Mouse (Mus musculus) MEL (cell line): Measurements from ENCODE around the gene 3110082I17Rik. TPM values are rescaled to one million over a fixed set of nuclear protein-coding genes. Genes with fewer than 3 reads are reported as not detected.

Experiments
- DNase-seq: peaks from one replicate; pipeline ENCODE4 v3.0.0; 2011; ENCODE audit warnings: low read depth, low spot score
- H3K27ac ChIP-seq: 2 replicates; pipeline ENCODE4 v1.5.1; 2012; ENCODE audit warnings: low read depth, mild to moderate bottlenecking, control low read depth, low read length, moderate library complexity; ENCODE audit not compliant: control insufficient read depth
- H3K27me3 ChIP-seq, 2 experiments: fragments of 150-350 bp in 1 of 2; sonication (generic) in 1 of 2; 2 replicates each; pipeline ENCODE4 v1.6.1; 2012; ENCODE audit warnings: low read length in 2 of 2, mild to moderate bottlenecking in 2 of 2, improper control_type of control experiment in 1 of 2, moderate library complexity in 1 of 2; ENCODE audit not compliant: insufficient read depth in 2 of 2, control insufficient read depth in 1 of 2
- H3K36me3 ChIP-seq, 2 experiments: 2 replicates each; pipeline ENCODE4 v1.6.1; 2012 to 2014; ENCODE audit warnings: low read length in 2 of 2, improper control_type of control experiment in 1 of 2, inconsistent platforms in 1 of 2, mild to moderate bottlenecking in 1 of 2; ENCODE audit not compliant: insufficient read depth in 2 of 2, control insufficient read depth in 1 of 2
- H3K4me1 ChIP-seq, 2 experiments: fragments of 150-350 bp in 1 of 2; sonication (generic) in 1 of 2; 2 replicates each; pipeline ENCODE4 v1.6.1; 2012; ENCODE audit warnings: low read length in 2 of 2, improper control_type of control experiment in 1 of 2, mild to moderate bottlenecking in 1 of 2; ENCODE audit not compliant: insufficient read depth in 2 of 2, control insufficient read depth in 1 of 2
- H3K4me3 ChIP-seq, 2 experiments: fragments of 150-350 bp in 1 of 2; sonication (generic) in 1 of 2; 2 replicates each; pipeline ENCODE4 v1.5.1; 2012; ENCODE audit warnings: low read depth in 2 of 2, low read length in 2 of 2, mild to moderate bottlenecking in 2 of 2, moderate library complexity in 2 of 2, control low read depth in 1 of 2, improper control_type of control experiment in 1 of 2; ENCODE audit not compliant: control insufficient read depth in 1 of 2, insufficient read depth in 1 of 2
- H3K79me2 ChIP-seq: 2 replicates; pipeline ENCODE4 v1.6.1; 2012; ENCODE audit warnings: mild to moderate bottlenecking, low read length, moderate library complexity; ENCODE audit not compliant: control insufficient read depth, poor library complexity, insufficient read depth
- H3K9ac ChIP-seq: 2 replicates; pipeline ENCODE4 v1.6.1; 2012; ENCODE audit warnings: low read depth, mild to moderate bottlenecking, control low read depth, low read length, moderate library complexity; ENCODE audit not compliant: control insufficient read depth, poor library complexity, severe bottlenecking
- H3K9me3 ChIP-seq: fragments of 150-350 bp; sonication (generic); replicated peaks from 2 replicates; pipeline ENCODE4 v1.6.1; 2012; ENCODE audit warnings: mild to moderate bottlenecking, low read length, improper control_type of control experiment, moderate library complexity; ENCODE audit not compliant: insufficient read depth
- BHLHE40 ChIP-seq: IDR thresholded peaks from 2 replicates; pipeline ENCODE4 v1.6.1; 2012; ENCODE audit warnings: low read depth, mild to moderate bottlenecking, inconsistent platforms, low read length, improper control_type of control experiment, borderline replicate concordance
- CTCF ChIP-seq, 3 experiments: IDR thresholded peaks in 2 of 3; conservative IDR thresholded peaks in 1 of 3; 2 replicates each; pipeline ENCODE4 v1.5.1; 2011 to 2012; ENCODE audit warnings: low read length in 3 of 3, low read depth in 2 of 3, mild to moderate bottlenecking in 2 of 3, improper control_type of control experiment in 1 of 3, inconsistent platforms in 1 of 3, mixed read lengths in 1 of 3, moderate library complexity in 1 of 3; ENCODE audit not compliant: control insufficient read depth in 1 of 3, insufficient read depth in 1 of 3, poor library complexity in 1 of 3, severe bottlenecking in 1 of 3
- E2F4 ChIP-seq: IDR thresholded peaks from 2 replicates; pipeline ENCODE4 v1.6.1; 2011; ENCODE audit warnings: low read depth, low read length, improper control_type of control experiment, borderline replicate concordance
- EP300 ChIP-seq, 2 experiments: IDR thresholded peaks; 2 replicates each; pipeline ENCODE4 v1.6.1; 2011; ENCODE audit warnings: improper control_type of control experiment in 2 of 2, low read length in 2 of 2, low read depth in 1 of 2, mild to moderate bottlenecking in 1 of 2
- ETS1 ChIP-seq: IDR thresholded peaks from 2 replicates; pipeline ENCODE4 v1.6.1; 2012; ENCODE audit warnings: low read depth, mild to moderate bottlenecking, inconsistent platforms, low read length, improper control_type of control experiment, moderate library complexity
- GABPA ChIP-seq: IDR thresholded peaks from 2 replicates; pipeline ENCODE4 v1.6.1; 2012; ENCODE audit warnings: low read depth, mild to moderate bottlenecking, inconsistent platforms, low read length, improper control_type of control experiment, moderate library complexity
- GATA1 ChIP-seq: IDR thresholded peaks from 2 replicates; pipeline ENCODE4 v1.6.1; 2011; ENCODE audit warnings: low read depth, low read length, improper control_type of control experiment
- KAT2A ChIP-seq: conservative IDR thresholded peaks from 2 replicates; pipeline ENCODE4 v1.6.1; 2012; ENCODE audit warnings: low read depth, low read length, improper control_type of control experiment, inconsistent platforms
- MAX ChIP-seq: IDR thresholded peaks from 2 replicates; pipeline ENCODE4 v1.6.1; 2011; ENCODE audit warnings: low read length, improper control_type of control experiment
- MEF2A ChIP-seq: IDR thresholded peaks from 2 replicates; pipeline ENCODE4 v1.6.1; 2014; ENCODE audit warnings: low read depth, mild to moderate bottlenecking, inconsistent platforms, low read length, improper control_type of control experiment; ENCODE audit not compliant: poor library complexity, insufficient replicate concordance, severe bottlenecking; ENCODE audit errors: extremely low read depth
- MXI1 ChIP-seq: IDR thresholded peaks from 2 replicates; pipeline ENCODE4 v1.6.1; 2011; ENCODE audit warnings: mild to moderate bottlenecking, low read depth, low read length, improper control_type of control experiment
- NELFE ChIP-seq: IDR thresholded peaks from 2 replicates; pipeline ENCODE4 v1.6.1; 2011; ENCODE audit warnings: low read depth, low read length, improper control_type of control experiment
- NRF1 ChIP-seq: IDR thresholded peaks from 2 replicates; pipeline ENCODE4 v1.6.1; 2014; ENCODE audit warnings: low read depth, mild to moderate bottlenecking, inconsistent platforms, low read length, improper control_type of control experiment, moderate library complexity; ENCODE audit not compliant: poor library complexity, insufficient read depth, severe bottlenecking
- POLR2AphosphoS5 ChIP-seq: IDR thresholded peaks from 2 replicates; pipeline ENCODE4 v1.6.1; 2012; ENCODE audit warnings: low read depth, borderline replicate concordance, mild to moderate bottlenecking, inconsistent platforms, low read length, moderate library complexity, mixed read lengths
- RAD21 ChIP-seq: IDR thresholded peaks from 2 replicates; pipeline ENCODE4 v1.6.1; 2011; ENCODE audit warnings: mild to moderate bottlenecking, low read depth, low read length, improper control_type of control experiment
- TBP ChIP-seq: IDR thresholded peaks from 2 replicates; pipeline ENCODE4 v1.8.0; 2011; ENCODE audit warnings: low read depth, low read length, improper control_type of control experiment
- USF1 ChIP-seq: IDR thresholded peaks from 2 replicates; pipeline ENCODE4 v1.6.1; 2014; ENCODE audit warnings: low read depth, mild to moderate bottlenecking, inconsistent platforms, low read length, improper control_type of control experiment, moderate library complexity
- ZKSCAN1 ChIP-seq: IDR thresholded peaks from 2 replicates; pipeline ENCODE4 v1.6.1; 2012; ENCODE audit warnings: low read depth, mild to moderate bottlenecking, inconsistent platforms, low read length, improper control_type of control experiment, moderate library complexity
- ZMIZ1 ChIP-seq: IDR thresholded peaks from 2 replicates; pipeline ENCODE4 v1.6.1; 2012; ENCODE audit warnings: low read depth, mild to moderate bottlenecking, inconsistent platforms, low read length, improper control_type of control experiment, moderate library complexity
- ZNF384 ChIP-seq: IDR thresholded peaks from 2 replicates; pipeline ENCODE4 v1.6.1; 2012; ENCODE audit warnings: low read depth, mild to moderate bottlenecking, inconsistent platforms, low read length, improper control_type of control experiment
- polyA plus RNA-seq, 2 experiments: library from polyadenylated mRNA; stranded (reverse) in 1 of 2; unstranded in 1 of 2; fragments of >175 nt in 1 of 2; fragments of >200 nt in 1 of 2; gene quantifications; 2 replicates each; pipeline versions ENCODE4 v1.2.1 to v1.2.4; 2012; ENCODE audit warnings: low replicate concordance in 2 of 2, low read depth in 1 of 2; ENCODE audit not compliant: insufficient read length in 2 of 2, insufficient read depth in 1 of 2, missing spikeins in 1 of 2
- total RNA-seq: library from RNA; depleted of rRNA; stranded (reverse); fragments of 300-350 nt; gene quantifications from 2 replicates; pipeline ENCODE4 v1.2.3, GENCODE M21; 2012

3110082I17Rik gene
- total and polyA plus RNA-seq, 3 experiments, result 58.1 to 79.5 TPM; not detected in 1

DNA sequence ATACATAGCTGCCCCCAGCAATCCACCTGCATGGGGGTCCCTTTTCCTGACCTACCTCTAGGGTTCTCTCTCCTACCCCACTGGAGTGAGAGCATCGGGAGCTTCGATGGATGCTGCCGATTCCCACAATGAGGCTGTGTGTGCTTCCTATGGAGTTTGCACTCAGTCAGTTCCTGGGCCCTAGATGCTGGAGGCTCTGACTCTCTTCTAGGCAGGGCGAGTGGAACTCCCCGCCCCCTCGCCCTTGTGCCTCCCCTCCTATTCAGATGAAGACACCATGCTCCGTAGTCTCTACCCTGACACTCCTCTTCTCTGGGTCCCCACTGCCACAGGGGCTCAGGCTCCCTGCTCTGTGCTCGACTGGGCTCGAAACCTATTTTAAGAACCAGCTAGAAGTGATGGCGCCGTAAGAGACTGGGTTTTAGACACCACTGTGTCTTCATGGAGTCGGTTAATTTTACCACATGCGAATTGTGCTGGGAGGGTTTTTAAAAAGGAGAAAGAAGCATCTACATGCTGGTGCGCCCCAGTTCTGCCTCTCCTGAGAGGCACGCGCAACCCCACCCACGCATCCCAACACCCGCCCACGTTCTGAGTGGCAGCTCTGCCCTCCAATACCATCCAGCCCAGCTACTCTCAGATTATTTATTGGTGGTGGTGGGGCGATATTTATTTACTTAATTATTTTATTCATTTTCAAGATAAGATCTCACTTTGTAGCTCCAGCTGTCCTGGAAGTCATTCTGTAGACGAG is 142.4 kb downstream of the 3110082I17Rik start:
- no peak overlapping the region for H3K4me3 ChIP-seq
- DNase-seq, result no peak
- no peaks in the 10 kb centered on the region for H3K4me1 ChIP-seq
- H3K27me3 ChIP-seq, result no peaks in the 10 kb centered on the region
- H3K36me3 ChIP-seq, result no peaks in the 10 kb centered on the region
- H3K79me2 ChIP-seq, result peaks cover 2% of the 10 kb centered on the region; the same call in 1 of the 2 replicates
- H3K9ac ChIP-seq, result no peak overlapping the region
- TF ChIP-seq GATA1 (no peak), NELFE (no peak), NRF1 (no peak), ZMIZ1 (no peak), TBP (no peak), GABPA (no peak), KAT2A (no peak)
- H3K9me3 ChIP-seq, result no peaks in the 10 kb centered on the region
- no peak overlapping the region for H3K27ac ChIP-seq

DNA sequence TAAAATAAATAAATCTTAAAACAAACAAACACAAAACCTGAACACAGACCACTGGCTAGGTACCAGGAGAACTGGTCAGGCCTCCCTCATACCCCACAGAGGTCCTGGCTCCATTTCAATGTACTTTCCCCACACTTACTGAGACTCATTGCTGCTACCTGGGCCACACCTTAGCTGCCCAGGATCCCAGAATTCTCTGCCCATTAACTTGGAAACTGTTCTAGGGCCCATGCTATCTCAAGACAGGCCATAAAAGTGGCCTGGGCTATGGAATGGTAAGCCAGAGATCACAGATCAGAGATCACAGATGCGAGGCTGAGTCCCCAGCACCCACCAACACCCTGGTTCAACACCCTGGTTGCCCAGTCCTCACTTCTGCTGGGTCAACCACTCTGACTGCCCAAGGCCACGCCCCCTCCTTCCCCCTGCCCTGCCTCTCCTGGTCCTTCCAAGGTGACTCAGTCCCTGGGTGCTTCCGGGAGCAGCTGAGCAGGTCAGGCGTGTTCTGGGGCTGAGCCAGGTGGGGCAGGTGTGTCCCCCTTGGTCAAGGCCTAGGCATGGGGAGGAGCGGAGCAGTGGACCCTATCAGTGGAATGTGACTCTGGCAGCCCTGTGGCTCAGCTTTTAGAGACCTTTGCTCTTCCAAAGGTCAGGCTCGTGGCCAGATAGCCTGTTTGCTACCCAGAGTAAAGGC is 143.2 kb downstream of the 3110082I17Rik start:
- TF ChIP-seq MXI1, result no peak
- TF ChIP-seq MAX, result no peak
- no peak for TF ChIP-seq ZKSCAN1
- TF ChIP-seq EP300 (IDR thresholded peaks at IDR 0.05; ENCODE audit: low read depth in 1 of 2, low read length in 2 of 2), result no peak
- no peak for TF ChIP-seq ZNF384
- TF ChIP-seq TBP, result no peak
- no peak for TF ChIP-seq GABPA
- TF ChIP-seq CTCF (IDR thresholded peaks at IDR 0.05 in 2 of 3, conservative IDR thresholded peaks at IDR 0.05 in 1 of 3; ENCODE audit: control insufficient read depth in 1 of 3, insufficient read depth in 1 of 3, low read depth in 2 of 3, low read length in 3 of 3, poor library complexity in 1 of 3, severe bottlenecking in 1 of 3), result no peak
- no peak for TF ChIP-seq E2F4
- no peak for TF ChIP-seq GATA1
- TF ChIP-seq POLR2AphosphoS5, result no peak
- TF ChIP-seq BHLHE40, result no peak
- TF ChIP-seq ZMIZ1, result no peak
- TF ChIP-seq ETS1, result no peak
- no peak for TF ChIP-seq MEF2A
- TF ChIP-seq RAD21, result no peak
- TF ChIP-seq USF1, result no peak
- Histone ChIP-seq H3K9me3 (no peaks in the 10 kb centered on the region), H3K4me1 (no peaks in the 10 kb centered on the region), H3K36me3 (no peaks in the 10 kb centered on the region), H3K9ac (no peak overlapping the region), H3K4me3 (no peak overlapping the region), H3K79me2 (peaks cover under 1% of the 10 kb centered on the region; the same call in 1 of the 2 replicates), H3K27me3 (no peaks in the 10 kb centered on the region), H3K27ac (no peak overlapping the region)
- no peak for DNase-seq
